Mouse (Mus musculus) small intestine, adult 2 months (tissue): ENCODE measurements around the gene Zcchc14. TPM values are rescaled to one million over a fixed set of nuclear protein-coding genes. Genes with fewer than 3 reads are reported as not detected.

Experiments used
- H3K27ac ChIP-seq: fragments of 200-500 bp; 2 replicates; pipeline ENCODE4 v1.5.1; 2012; ENCODE audit warnings: low read depth, low read length, control low read depth, inconsistent platforms; ENCODE audit not compliant: insufficient read depth
- H3K27me3 ChIP-seq: fragments of 200-500 bp; 2 replicates; pipeline ENCODE4 v1.6.1; 2012; ENCODE audit warnings: mild to moderate bottlenecking, moderate library complexity, low read length, inconsistent platforms; ENCODE audit not compliant: control insufficient read depth, insufficient read depth
- H3K36me3 ChIP-seq: fragments of 200-500 bp; 2 replicates; pipeline ENCODE4 v1.6.1; 2012; ENCODE audit warnings: mild to moderate bottlenecking, low read length, control low read depth, inconsistent platforms; ENCODE audit not compliant: control insufficient read depth, insufficient read depth
- H3K4me1 ChIP-seq: fragments of 200-500 bp; 2 replicates; pipeline ENCODE4 v1.6.1; 2012; ENCODE audit warnings: low read length, inconsistent platforms, mixed read lengths; ENCODE audit not compliant: control insufficient read depth, insufficient read depth, insufficient read length
- H3K4me3 ChIP-seq: fragments of 200-500 bp; 2 replicates; pipeline ENCODE4 v1.5.1; 2012; ENCODE audit warnings: low read depth, mild to moderate bottlenecking, control low read depth, inconsistent platforms, low read length, moderate library complexity
- CTCF ChIP-seq: fragments of 200-500 bp; IDR thresholded peaks from 2 replicates; pipeline ENCODE4 v1.5.1; 2012; ENCODE audit warnings: low read depth, mild to moderate bottlenecking, control low read depth, inconsistent platforms, low read length, moderate library complexity, mixed read lengths; ENCODE audit not compliant: insufficient replicate concordance, insufficient read length; ENCODE audit errors: extremely low read depth
- POLR2A ChIP-seq: fragments of 200-500 bp; IDR thresholded peaks from 2 replicates; pipeline ENCODE4 v1.6.1; 2012; ENCODE audit warnings: low read depth, mild to moderate bottlenecking, control low read depth, inconsistent platforms, low read length, moderate library complexity
- WGBS: fragments of 180-500 bp; shearing (Covaris S2); methylation state at CpG from one replicate; pipeline ENCODE4 v1.1.7; 2018; 5-methylcytosine and 5-hydroxymethylcytosine counted together
- polyA plus RNA-seq: library from polyadenylated mRNA; depleted of rRNA; stranded (reverse); fragments of >200 nt; gene quantifications from 2 replicates; pipeline ENCODE4 v1.2.3, GENCODE M21; 2012

The Zcchc14 gene
- polyA plus RNA-seq, 1 experiment, result 31.3 TPM

DNA sequence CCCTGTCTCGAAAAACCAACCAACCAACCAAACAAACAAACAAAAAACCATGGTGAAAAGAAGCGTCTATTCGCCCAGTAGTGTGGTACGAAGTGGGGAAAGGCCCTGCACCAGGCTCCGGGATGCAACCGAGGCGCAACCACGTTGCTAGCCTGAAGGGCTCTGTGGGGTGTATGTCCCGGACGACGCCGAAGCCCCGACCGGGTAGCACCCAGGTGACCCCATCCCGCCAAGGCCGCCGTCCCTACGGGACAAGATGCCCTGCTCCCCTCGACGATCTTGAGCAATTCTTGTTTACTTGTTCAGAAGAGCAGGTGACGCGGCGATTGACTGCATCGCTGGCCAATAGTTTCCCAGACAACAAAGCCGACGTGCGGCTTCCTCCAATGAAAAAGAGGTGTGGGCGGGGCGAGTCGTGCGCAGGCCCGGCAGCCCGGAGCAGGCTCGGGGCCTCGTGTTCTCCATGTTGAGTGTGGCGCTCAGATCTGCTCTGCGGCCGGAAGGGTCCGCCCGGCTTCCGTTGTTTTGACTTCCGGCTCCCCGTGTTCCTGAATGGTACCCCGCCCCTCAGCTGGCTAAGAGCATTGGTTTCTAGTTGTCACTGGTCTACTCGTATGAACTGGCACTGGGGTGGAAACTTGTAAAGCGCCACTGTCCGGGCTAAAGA is 67.4 kb downstream of the Zcchc14 start:
- TF ChIP-seq POLR2A, result peak; percentile 83
- TF ChIP-seq CTCF, result no peak
- H3K27ac ChIP-seq, result peak overlapping the region; percentile 66
- under 1% methylated on average over 47 of the region's 47 CpGs for WGBS

DNA sequence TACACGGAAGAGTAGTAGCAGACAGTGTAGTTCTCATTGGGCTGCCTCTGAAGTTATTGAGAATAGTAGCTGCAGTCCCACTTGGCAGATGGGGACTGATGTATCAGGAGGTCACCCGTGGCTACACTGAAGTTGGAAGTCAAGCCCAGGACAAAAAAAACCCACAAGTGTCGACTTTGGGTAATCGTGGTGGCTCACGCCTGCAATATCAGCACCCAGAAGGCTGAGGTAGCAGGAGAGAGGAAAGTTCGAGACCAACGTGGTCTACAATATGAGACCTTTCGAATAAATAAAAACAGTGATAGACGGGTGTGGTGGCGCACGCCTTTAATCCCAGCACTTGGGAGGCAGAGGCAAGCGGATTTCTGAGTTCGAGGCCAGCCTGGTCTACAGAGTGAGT is 68.0 kb downstream of the Zcchc14 start:
- no peaks in the 10 kb centered on the region for H3K36me3 ChIP-seq
- no peaks in the 10 kb centered on the region for H3K27me3 ChIP-seq
- TF ChIP-seq CTCF (no peak), POLR2A (no peak)
- H3K27ac ChIP-seq, result 0 out of 2 replicates have a peak overlapping the region, but pooled peaks have one; percentile 66
- H3K4me1 ChIP-seq, result peaks cover 8% of the 10 kb centered on the region; the same call in 1 of the 2 replicates
- H3K4me3 ChIP-seq, result peak overlapping the region; percentile 84
- 25% methylated on average over 13 of the region's 13 CpGs for WGBS

More for the DNA sequence above, 67.4 kb downstream of the Zcchc14 start:
- Histone ChIP-seq H3K4me3 (peak overlapping the region; percentile 84), H3K36me3 (no peaks in the 10 kb centered on the region), H3K4me1 (peaks cover 3% of the 10 kb centered on the region; the same call in 1 of the 2 replicates), H3K27me3 (no peaks in the 10 kb centered on the region)

DNA sequence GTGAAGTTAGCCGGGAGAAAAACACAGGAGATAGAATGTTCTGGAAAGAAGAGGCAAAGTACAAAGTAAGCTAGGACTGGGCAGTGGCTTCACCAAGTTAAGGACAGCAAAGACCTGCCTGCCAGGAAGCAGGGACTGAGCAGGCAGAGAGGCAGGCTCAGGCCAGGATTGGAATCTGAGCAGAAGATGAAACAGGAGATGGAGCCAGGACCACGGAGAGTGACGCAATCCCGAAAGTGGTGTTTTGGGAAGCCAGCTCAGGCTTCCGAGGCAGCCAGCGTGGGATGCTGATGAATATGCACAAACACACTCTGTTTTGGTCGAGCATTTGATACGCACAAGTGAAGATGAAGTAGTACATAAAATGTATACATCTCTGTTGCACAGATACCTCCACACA is 69.0 kb downstream of the Zcchc14 start:
- Histone ChIP-seq H3K4me1 (peaks cover 13% of the 10 kb centered on the region), H3K4me3 (no peak overlapping the region), H3K27ac (no peak overlapping the region), H3K36me3 (no peaks in the 10 kb centered on the region), H3K27me3 (no peaks in the 10 kb centered on the region)
- TF ChIP-seq POLR2A (no peak), CTCF (no peak)
- WGBS, result 49% methylated on average over 8 of the region's 8 CpGs

DNA sequence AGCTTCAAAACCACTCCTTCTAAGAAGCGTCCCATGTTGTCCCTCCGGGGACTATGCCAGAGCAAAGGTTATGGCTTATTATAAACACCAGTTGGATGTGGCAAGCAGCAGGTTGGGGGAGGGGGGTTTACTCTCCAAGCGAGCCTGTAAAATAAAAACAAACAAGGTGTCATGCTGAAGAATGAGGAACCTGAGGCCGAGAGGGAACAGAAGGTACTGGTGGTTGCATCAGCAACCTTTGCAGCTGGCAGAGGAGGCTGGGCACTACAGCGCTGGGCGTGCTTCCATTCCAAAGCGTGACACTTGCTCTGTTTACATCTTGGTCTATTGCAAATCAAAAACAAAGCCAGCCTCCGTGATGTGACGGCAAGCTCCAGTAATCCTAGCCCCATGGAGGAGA is 72.2 kb downstream of the Zcchc14 start:
- Histone ChIP-seq H3K36me3 (no peaks in the 10 kb centered on the region), H3K27ac (peak overlapping the region; percentile 42), H3K27me3 (no peaks in the 10 kb centered on the region), H3K4me3 (no peak overlapping the region), H3K4me1 (peaks cover 13% of the 10 kb centered on the region)
- TF ChIP-seq POLR2A (no peak), CTCF (no peak)
- WGBS, result 7% methylated on average over 9 of the region's 9 CpGs

DNA sequence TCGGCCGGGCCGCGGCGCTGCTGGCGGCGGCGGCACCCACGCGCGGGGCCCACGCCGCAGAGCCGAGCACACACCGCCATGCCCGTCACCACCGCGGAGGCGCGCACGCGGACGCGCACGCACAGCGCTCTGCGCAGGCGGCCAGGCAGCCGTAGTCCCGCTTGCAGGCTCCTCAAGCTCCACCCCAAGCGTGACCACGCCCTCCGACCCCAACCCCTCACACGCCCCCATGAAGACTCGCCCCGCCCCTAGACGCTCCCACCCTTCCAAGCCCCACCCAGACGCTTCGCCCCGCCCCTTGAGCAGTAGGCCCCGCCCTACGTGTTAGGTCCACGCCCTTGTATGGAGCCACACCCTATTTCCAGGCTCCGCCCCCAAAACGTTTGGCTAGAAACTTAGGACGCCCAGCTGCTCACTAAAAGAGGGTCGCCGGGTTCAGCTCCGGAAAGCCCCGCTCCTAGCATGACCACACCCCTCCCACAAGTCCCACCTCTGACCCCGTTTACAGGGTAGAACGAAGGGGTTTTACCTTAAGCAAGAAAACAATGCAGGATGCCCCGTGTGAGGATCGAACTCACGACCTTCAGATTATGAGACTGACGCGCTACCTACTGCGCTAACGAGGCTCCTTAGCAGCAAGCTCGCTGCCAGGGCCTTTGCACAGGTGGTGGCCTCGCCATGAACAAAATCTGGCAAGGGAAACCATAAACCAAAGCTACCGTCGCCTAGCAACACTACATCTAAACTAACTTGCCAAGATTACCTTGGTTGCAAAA is 73.8 kb downstream of the Zcchc14 start, which contains the start of gene Fbxo31:
Gene Fbxo31 (minus strand): TSS at position 131 of the 776 bp plus-strand sequence.
- H3K4me1 ChIP-seq, result peaks cover 12% of the 10 kb centered on the region
- peak within 1 kb of the TSS; percentile 68 for H3K4me3 ChIP-seq
- 1% methylated on average over 58 of the region's 63 CpGs for WGBS
- TF ChIP-seq CTCF, result no peak
- peak; percentile 38; the same call in 1 of the 2 replicates for TF ChIP-seq POLR2A
- no peaks in the 10 kb centered on the region for H3K36me3 ChIP-seq
- peak within 1 kb of the TSS; percentile 35; the same call in 1 of the 2 replicates for H3K27ac ChIP-seq
- no peaks in the 10 kb centered on the region for H3K27me3 ChIP-seq

DNA sequence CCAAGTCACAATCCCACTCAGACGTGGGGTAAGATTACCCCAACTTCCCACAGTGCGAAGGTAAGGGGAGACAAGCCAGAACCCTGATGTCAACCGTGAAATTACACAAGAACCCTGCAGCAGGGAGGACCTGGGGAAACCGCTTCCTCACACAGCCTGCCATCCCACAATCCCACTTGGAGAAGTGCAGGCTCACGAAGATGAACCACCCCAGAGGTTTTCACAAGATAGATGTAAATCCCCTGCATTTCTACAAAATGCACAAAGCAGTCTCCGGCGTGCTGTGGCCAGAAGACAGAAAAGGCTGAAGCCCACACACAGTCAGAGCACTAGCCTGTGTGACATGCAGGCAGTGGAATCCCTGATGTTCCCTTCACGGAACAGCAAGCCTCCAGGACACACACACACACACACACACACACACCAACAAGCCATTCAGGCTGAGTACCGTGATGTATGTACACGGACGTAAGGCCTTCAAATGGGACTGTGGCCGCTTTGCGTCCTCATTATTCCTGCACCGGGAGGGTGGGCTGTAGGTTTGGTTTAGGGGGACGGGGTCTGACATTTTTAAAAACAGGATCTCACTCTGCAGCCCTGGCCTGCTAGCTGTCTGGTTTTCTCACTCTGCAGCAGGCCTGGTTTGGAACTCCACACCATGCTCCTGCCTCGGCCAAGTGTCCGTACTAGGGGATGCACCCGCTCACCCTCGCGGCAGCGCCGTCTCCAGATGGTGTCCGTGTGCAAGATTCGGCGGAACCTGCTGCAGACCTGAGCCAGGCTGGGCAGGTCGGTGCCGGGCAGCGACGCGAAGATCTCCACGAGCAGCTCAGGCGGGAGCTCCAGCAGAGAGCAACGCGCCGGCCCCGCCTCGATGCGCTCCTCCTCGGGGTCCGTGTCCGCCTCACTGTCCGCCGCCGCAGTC is 74.7 kb downstream of the Zcchc14 start:
- H3K27ac ChIP-seq, result no peak overlapping the region
- 1% methylated on average over 44 of the region's 44 CpGs for WGBS
- peak overlapping the region; percentile 68 for H3K4me3 ChIP-seq
- no peaks in the 10 kb centered on the region for H3K36me3 ChIP-seq
- TF ChIP-seq POLR2A (no peak), CTCF (no peak)
- no peaks in the 10 kb centered on the region for H3K27me3 ChIP-seq
- peaks cover 17% of the 10 kb centered on the region for H3K4me1 ChIP-seq
